Mouse (Mus musculus) retina, postnatal 1 day (tissue): ENCODE data around the gene Tas2r117.

ENCODE experiments used
- DNase-seq: peaks from one replicate; pipeline ENCODE4 v3.0.0-alpha.2; 2012

Gene Tas2r117

GRCm38 (mm10) chr6:132802518-132802917 lies at the start of gene Tas2r117:
TSS of gene Tas2r117 (plus strand) at chr6:132802818.
- DNase-seq, result no peak

GRCm38 (mm10) chr6:132754430-132754829 lies 48.2 kb upstream of the Tas2r117 start, which contains the start of gene Tas2r124:
TSS of gene Tas2r124 (plus strand) at chr6:132754730.
- no peak for DNase-seq

GRCm38 (mm10) chr6:132761831-132762230 lies 40.8 kb upstream of the Tas2r117 start, which contains the start of gene Tas2r102:
TSS of gene Tas2r102 (plus strand) at chr6:132762131.
- no peak for DNase-seq

- DNase-seq, result no peak
Measured at GRCm38 (mm10) chr6:132778062-132778461, 24.6 kb upstream of the Tas2r117 start, which contains the start of gene Tas2r136. TSS of gene Tas2r136 (minus strand) at chr6:132778162.

- DNase-seq, result no peak
Measured at GRCm38 (mm10) chr6:132795393-132795792, 7.2 kb upstream of the Tas2r117 start.

GRCm38 (mm10) chr6:132846842-132847241 lies 44.2 kb downstream of the Tas2r117 start, which contains the start of gene Tas2r123:
TSS of gene Tas2r123 (plus strand) at chr6:132847142.
- DNase-seq, result no peak
